8 mouse cellular contexts compared by ENCODE assay signal in the genomic region with DNA sequence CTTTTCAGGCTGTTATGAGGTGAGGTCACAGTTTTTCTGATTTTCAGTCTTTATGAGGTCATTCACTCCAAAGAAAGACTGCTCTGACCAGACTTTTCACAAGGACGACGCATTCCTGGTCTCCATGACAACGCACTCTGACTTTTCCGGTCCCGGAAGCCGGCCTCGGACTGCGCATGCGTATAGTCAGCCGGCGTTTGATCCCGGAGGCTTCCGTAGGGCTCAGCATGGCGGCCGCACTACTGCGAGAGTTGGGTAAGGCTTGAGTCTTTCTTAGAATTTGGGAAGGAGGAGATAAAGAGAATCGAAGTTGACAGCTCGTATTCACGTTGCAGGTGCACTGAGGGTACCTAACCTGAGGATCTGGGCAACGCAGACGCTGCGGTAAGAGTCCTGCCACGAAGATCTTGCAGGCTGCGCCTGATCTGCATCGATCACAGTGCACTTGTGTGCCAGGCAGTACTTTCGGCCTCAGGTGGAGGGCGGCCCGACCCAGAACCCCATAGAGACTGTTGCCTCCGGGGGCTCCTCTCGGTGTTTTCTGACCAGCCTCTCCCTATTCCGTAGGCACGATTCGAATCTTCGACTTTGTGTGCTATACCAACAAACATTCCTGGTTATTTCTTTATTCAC. TPM values are rescaled to one million over a fixed set of nuclear protein-coding genes. Genes with fewer than 3 reads are reported as not detected.
A peak's percentile ranks its signal among the peaks of the same experiment; 100 is the strongest.
DNase-seq lines count a peak whose midpoint lies in the region; ATAC-seq and TF ChIP-seq lines count a peak whose summit lies in the region.

Mrpl22 (plus strand) TSS at position 203 of the 633 bp plus-strand sequence.

- H3K27me3 ChIP-seq in kidney, embryonic 14.5 days (ENCODE audit: control insufficient read depth, insufficient read depth, low read length), result no peaks in the 10 kb centered on the region
- no peaks in the 10 kb centered on the region for H3K27me3 ChIP-seq in limb, embryonic 15.5 days

- H3K36me3 ChIP-seq in kidney, embryonic 14.5 days (ENCODE audit: control insufficient read depth, insufficient read depth, low read length), result peaks cover 30% of the 10 kb centered on the region
- peaks cover 29% of the 10 kb centered on the region for H3K36me3 ChIP-seq in limb, embryonic 15.5 days

- peak; percentile 83 for ATAC-seq in kidney, embryonic 14.5 days (ENCODE audit: low FRiP score, low TSS enrichment)
- ATAC-seq in limb, embryonic 15.5 days (ENCODE audit: insufficient number of reproducible peaks, low FRiP score, low TSS enrichment, low read depth), result peak; percentile 81

- peak within 1 kb of the TSS; percentile 85 for H3K9ac ChIP-seq in kidney, embryonic 14.5 days (ENCODE audit: low read depth, low read length)
- peak within 1 kb of the TSS; percentile 68 for H3K9ac ChIP-seq in limb, embryonic 15.5 days

- WGBS in kidney, embryonic 14.5 days, result under 1% methylated on average over 34 of the region's 34 CpGs
- WGBS in limb, embryonic 15.5 days, result under 1% methylated on average over 34 of the region's 34 CpGs

- H3K4me1 ChIP-seq in bone marrow macrophage, adult 2 months (ENCODE audit: control insufficient read depth, insufficient read depth, low read length), result peaks cover 7% of the 10 kb centered on the region
- no peaks in the 10 kb centered on the region for H3K4me1 ChIP-seq in embryonic fibroblast, embryonic 13.5 days (ENCODE audit: control insufficient read depth, insufficient read depth, low read length)
- H3K4me1 ChIP-seq in kidney, embryonic 14.5 days (ENCODE audit: control insufficient read depth, insufficient read depth, low read length), result peaks cover 11% of the 10 kb centered on the region
- H3K4me1 ChIP-seq in limb, embryonic 15.5 days, result peaks cover 21% of the 10 kb centered on the region

- no peak for TF ChIP-seq CTCF in bone marrow macrophage, adult 2 months (IDR thresholded peaks at IDR 0.05; ENCODE audit: low read depth, low read length)
- TF ChIP-seq CTCF in embryonic fibroblast, embryonic 13.5 days (IDR thresholded peaks at IDR 0.05; ENCODE audit: borderline replicate concordance, insufficient read depth, low read length), result no peak

- DNase-seq in A20 (ENCODE audit: low read depth, low spot score), result peak; percentile 95
- peak; percentile 91 to 93 for DNase-seq in heart, adult 9 months (ENCODE audit: low spot score in 2 of 2)
- DNase-seq in monocyte, adult 2 months (ENCODE audit: low read depth in 1 of 2, low spot score in 2 of 2), result peak; percentile 80 to 86
- DNase-seq in spleen, postnatal 36 days (ENCODE audit: low spot score in 2 of 2), result peak; percentile 88 to 93

- no peaks in the 10 kb centered on the region for H3K9me3 ChIP-seq in kidney, embryonic 14.5 days (ENCODE audit: control insufficient read depth, low read length)
- H3K9me3 ChIP-seq in limb, embryonic 15.5 days, result no peaks in the 10 kb centered on the region

- TF ChIP-seq POLR2A in bone marrow macrophage, adult 2 months (IDR thresholded peaks at IDR 0.05; ENCODE audit: borderline replicate concordance, low read depth, low read length), result no peak
- peak; percentile 86 for TF ChIP-seq POLR2A in embryonic fibroblast, embryonic 13.5 days (IDR thresholded peaks at IDR 0.05; ENCODE audit: low read depth, low read length)

- H3K4me3 ChIP-seq in bone marrow macrophage, adult 2 months (ENCODE audit: insufficient read depth, low read length), result peak within 1 kb of the TSS; percentile 94
- peak within 1 kb of the TSS; percentile 84 for H3K4me3 ChIP-seq in embryonic fibroblast, embryonic 13.5 days (ENCODE audit: insufficient read depth, low read length)
- peak within 1 kb of the TSS; percentile 84 for H3K4me3 ChIP-seq in kidney, embryonic 14.5 days (ENCODE audit: low read length)
- H3K4me3 ChIP-seq in limb, embryonic 15.5 days, result peak within 1 kb of the TSS; percentile 68

- H3K27ac ChIP-seq in bone marrow macrophage, adult 2 months (ENCODE audit: insufficient read depth, low read depth, low read length), result peak within 1 kb of the TSS; percentile 32; the same call in 1 of the 2 replicates
- H3K27ac ChIP-seq in embryonic fibroblast, embryonic 13.5 days (ENCODE audit: insufficient read depth, low read length), result no peak within 1 kb of the TSS
- peak within 1 kb of the TSS; percentile 55; the same call in 1 of the 2 replicates for H3K27ac ChIP-seq in kidney, embryonic 14.5 days (ENCODE audit: low read depth, low read length)
- H3K27ac ChIP-seq in limb, embryonic 15.5 days, result peak within 1 kb of the TSS; percentile 75

- peak within 1 kb of the TSS; percentile 77 for H3K4me2 ChIP-seq in kidney, embryonic 14.5 days (replicated peaks; ENCODE audit: low read depth, low read length)
- peak within 1 kb of the TSS; percentile 69 for H3K4me2 ChIP-seq in limb, embryonic 15.5 days

RNA-seq across cellular contexts. Expression of gene Mrpl22, which starts in this region (rescaled TPM):
- polyA plus RNA-seq in bone marrow macrophage, adult 2 months (2012; ENCODE audit: insufficient read depth, insufficient read length, missing spikeins), result 23.5 and 26.6 TPM in 2 replicates
- 46.8 and 51.6 TPM in 2 replicates for polyA plus RNA-seq in embryonic fibroblast, embryonic 13.5 days (2011; ENCODE audit: insufficient read length, low read depth, missing spikeins)
- polyA plus RNA-seq in kidney, embryonic 14.5 days (2014; fragmentation: Nextera tagmentation; extraction: Ambion mirVana), result 137 and 186 TPM in 2 replicates
- polyA plus RNA-seq in limb, embryonic 15.5 days (2015; fragmentation: Nextera tagmentation; extraction: Ambion mirVana), result 110 and 111 TPM in 2 replicates
